Mouse (Mus musculus): ENCODE measurements around the gene Dock10. TPM values are rescaled to one million over a fixed set of nuclear protein-coding genes. Genes with fewer than 3 reads are reported as not detected.

Gene Dock10
- total RNA-seq, 2 experiments from 2014 or later, result 98.7 to 103 TPM

DNA sequence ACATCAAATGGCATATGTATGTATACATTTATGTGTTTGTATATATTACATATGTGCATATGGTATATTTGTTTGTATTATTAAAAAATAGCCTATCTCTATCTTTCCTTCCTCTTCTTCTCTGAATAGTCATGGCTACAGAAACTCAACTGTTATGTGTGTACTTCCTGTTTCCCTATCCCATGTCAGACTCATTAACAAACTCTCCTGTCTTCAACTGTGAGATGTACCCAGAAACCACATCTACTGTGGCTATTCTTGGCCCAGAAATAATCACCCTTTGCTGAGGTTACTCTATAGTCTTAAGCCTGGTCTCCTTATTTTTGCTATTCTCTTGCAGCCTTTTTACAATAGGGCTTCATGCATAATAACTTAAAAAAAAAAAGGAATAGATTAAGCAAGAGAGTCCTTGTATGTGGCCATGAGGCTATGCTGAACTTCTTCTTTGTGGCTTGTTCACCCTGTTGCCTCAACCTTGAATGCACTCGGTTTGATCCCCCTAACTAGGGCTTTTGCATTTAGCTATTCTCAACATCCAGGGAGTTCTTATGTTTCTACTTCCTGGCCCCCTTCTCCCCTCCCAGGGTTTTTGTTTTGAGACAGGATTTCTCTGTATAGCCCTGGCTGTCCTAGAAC, 306.3 kb downstream of the Dock10 start:
- TF ChIP-seq CTCF (conservative IDR thresholded peaks at IDR 0.05), result no peak
- no peak for DNase-seq (ENCODE audit: low spot score in 2 of 2)
- Histone ChIP-seq H3K27ac (no peak overlapping the region), H3K4me3 (no peak overlapping the region)
